Mouse (Mus musculus) erythroblast, embryonic 14.5 days (primary cell): ENCODE data around the gene Ifngr1. TPM values are rescaled to one million over a fixed set of nuclear protein-coding genes. Genes with fewer than 3 reads are reported as not detected.

Experiments
- H3K27me3 ChIP-seq: 2 replicates; pipeline ENCODE4 v1.6.1; 2012; ENCODE audit warnings: inconsistent platforms; ENCODE audit not compliant: control insufficient read depth
- H3K36me3 ChIP-seq: 2 replicates; pipeline ENCODE4 v1.6.1; 2012; ENCODE audit warnings: mild to moderate bottlenecking, inconsistent platforms; ENCODE audit not compliant: control insufficient read depth
- H3K4me1 ChIP-seq: 2 replicates; pipeline ENCODE4 v1.6.1; 2012; ENCODE audit warnings: inconsistent platforms; ENCODE audit not compliant: control insufficient read depth
- H3K4me3 ChIP-seq: replicated peaks from 2 replicates; pipeline ENCODE3; 2012; ENCODE audit warnings: moderate library complexity, mild to moderate bottlenecking, inconsistent platforms
- H3K9me3 ChIP-seq: 2 replicates; pipeline ENCODE4 v1.6.1; 2012; ENCODE audit warnings: low read length, inconsistent platforms, mixed read lengths; ENCODE audit not compliant: control insufficient read depth
- GATA1 ChIP-seq: IDR thresholded peaks from 2 replicates; pipeline ENCODE4 v1.6.1; 2012; ENCODE audit warnings: low read length, inconsistent platforms, mixed read lengths
- TAL1 ChIP-seq: IDR thresholded peaks from 3 replicates; pipeline ENCODE4 v1.6.1; 2012; ENCODE audit warnings: low read length, inconsistent platforms, mixed read lengths
- polyA plus RNA-seq: library from polyadenylated mRNA; stranded (reverse); fragments of >175 nt; gene quantifications from 2 replicates; pipeline ENCODE4 v1.2.3, GENCODE M21; 2012

Ifngr1 gene
- polyA plus RNA-seq, 1 experiment, result 0.02 TPM

GRCm38 (mm10) chr10:19584064-19584463 is 7.7 kb upstream of the Ifngr1 start:
- H3K36me3 ChIP-seq, result no peaks in the 10 kb centered on the region
- no peaks in the 10 kb centered on the region for H3K9me3 ChIP-seq
- H3K27me3 ChIP-seq, result no peaks in the 10 kb centered on the region
- no peak overlapping the region for H3K4me3 ChIP-seq
- peaks cover 22% of the 10 kb centered on the region for H3K4me1 ChIP-seq
- TF ChIP-seq GATA1 (no peak), TAL1 (no peak)

- H3K9me3 ChIP-seq, result no peaks in the 10 kb centered on the region
- no peaks in the 10 kb centered on the region for H3K36me3 ChIP-seq
- H3K4me3 ChIP-seq, result no peak overlapping the region
- no peak for TF ChIP-seq TAL1
- TF ChIP-seq GATA1, result no peak
- no peaks in the 10 kb centered on the region for H3K27me3 ChIP-seq
- H3K4me1 ChIP-seq, result peaks cover 27% of the 10 kb centered on the region
Measured at GRCm38 (mm10) chr10:19584846-19585245, 6.9 kb upstream of the Ifngr1 start.

- no peaks in the 10 kb centered on the region for H3K27me3 ChIP-seq
- no peaks in the 10 kb centered on the region for H3K36me3 ChIP-seq
- H3K4me3 ChIP-seq, result no peak overlapping the region
- H3K9me3 ChIP-seq, result no peaks in the 10 kb centered on the region
- TF ChIP-seq GATA1, result no peak
- TF ChIP-seq TAL1, result no peak
- H3K4me1 ChIP-seq, result peaks cover 34% of the 10 kb centered on the region
Measured at GRCm38 (mm10) chr10:19585860-19586259, 5.9 kb upstream of the Ifngr1 start.

GRCm38 (mm10) chr10:19587281-19587680 is 4.5 kb upstream of the Ifngr1 start:
- H3K4me1 ChIP-seq, result peaks cover 47% of the 10 kb centered on the region
- no peaks in the 10 kb centered on the region for H3K9me3 ChIP-seq
- no peak for TF ChIP-seq GATA1
- no peak for TF ChIP-seq TAL1
- no peaks in the 10 kb centered on the region for H3K27me3 ChIP-seq
- no peak overlapping the region for H3K4me3 ChIP-seq
- H3K36me3 ChIP-seq, result no peaks in the 10 kb centered on the region

- Histone ChIP-seq H3K4me1 (peaks cover 42% of the 10 kb centered on the region), H3K9me3 (no peaks in the 10 kb centered on the region), H3K36me3 (no peaks in the 10 kb centered on the region), H3K27me3 (no peaks in the 10 kb centered on the region), H3K4me3 (no peak overlapping the region)
- TF ChIP-seq TAL1 (no peak), GATA1 (no peak)
Measured at GRCm38 (mm10) chr10:19589626-19590025, 2.1 kb upstream of the Ifngr1 start.

GRCm38 (mm10) chr10:19591286-19591640 is 486 bp upstream of the Ifngr1 start:
- Histone ChIP-seq H3K27me3 (no peaks in the 10 kb centered on the region), H3K4me3 (peak overlapping the region; percentile 81), H3K9me3 (no peaks in the 10 kb centered on the region), H3K36me3 (no peaks in the 10 kb centered on the region), H3K4me1 (peaks cover 40% of the 10 kb centered on the region)
- TF ChIP-seq GATA1, result no peak
- TF ChIP-seq TAL1, result no peak

GRCm38 (mm10) chr10:19592556-19592955 is 807 bp downstream of the Ifngr1 start:
- TF ChIP-seq GATA1 (no peak), TAL1 (no peak)
- no peaks in the 10 kb centered on the region for H3K9me3 ChIP-seq
- no peaks in the 10 kb centered on the region for H3K27me3 ChIP-seq

GRCm38 (mm10) chr10:19593296-19593695 is 1.5 kb downstream of the Ifngr1 start:
- H3K4me3 ChIP-seq, result no peak overlapping the region
- H3K4me1 ChIP-seq, result peaks cover 40% of the 10 kb centered on the region
- no peaks in the 10 kb centered on the region for H3K27me3 ChIP-seq
- H3K36me3 ChIP-seq, result no peaks in the 10 kb centered on the region; the same call in 1 of the 2 replicates
- H3K9me3 ChIP-seq, result no peaks in the 10 kb centered on the region
- TF ChIP-seq GATA1 (no peak), TAL1 (no peak)

More at GRCm38 (mm10) chr10:19592556-19592955, 807 bp downstream of the Ifngr1 start:
- H3K4me3 ChIP-seq, result peak overlapping the region; percentile 81
- peaks cover 40% of the 10 kb centered on the region for H3K4me1 ChIP-seq
- H3K36me3 ChIP-seq, result no peaks in the 10 kb centered on the region; the same call in 1 of the 2 replicates

- peaks cover 40% of the 10 kb centered on the region for H3K4me1 ChIP-seq
- no peaks in the 10 kb centered on the region for H3K27me3 ChIP-seq
- no peaks in the 10 kb centered on the region for H3K9me3 ChIP-seq
- no peak overlapping the region for H3K4me3 ChIP-seq
- no peak for TF ChIP-seq TAL1
- TF ChIP-seq GATA1, result no peak
- H3K36me3 ChIP-seq, result peaks cover 10% of the 10 kb centered on the region
Measured at GRCm38 (mm10) chr10:19594201-19594905, 2.6 kb downstream of the Ifngr1 start.

- no peak overlapping the region for H3K4me3 ChIP-seq
- peaks cover 20% of the 10 kb centered on the region for H3K36me3 ChIP-seq
- H3K9me3 ChIP-seq, result no peaks in the 10 kb centered on the region
- H3K4me1 ChIP-seq, result peaks cover 18% of the 10 kb centered on the region
- TF ChIP-seq GATA1 (no peak), TAL1 (no peak)
- no peaks in the 10 kb centered on the region for H3K27me3 ChIP-seq
Measured at GRCm38 (mm10) chr10:19596866-19597265, 5.1 kb downstream of the Ifngr1 start.
